8 mouse cellular contexts compared by ENCODE assay signal in the genomic region with DNA sequence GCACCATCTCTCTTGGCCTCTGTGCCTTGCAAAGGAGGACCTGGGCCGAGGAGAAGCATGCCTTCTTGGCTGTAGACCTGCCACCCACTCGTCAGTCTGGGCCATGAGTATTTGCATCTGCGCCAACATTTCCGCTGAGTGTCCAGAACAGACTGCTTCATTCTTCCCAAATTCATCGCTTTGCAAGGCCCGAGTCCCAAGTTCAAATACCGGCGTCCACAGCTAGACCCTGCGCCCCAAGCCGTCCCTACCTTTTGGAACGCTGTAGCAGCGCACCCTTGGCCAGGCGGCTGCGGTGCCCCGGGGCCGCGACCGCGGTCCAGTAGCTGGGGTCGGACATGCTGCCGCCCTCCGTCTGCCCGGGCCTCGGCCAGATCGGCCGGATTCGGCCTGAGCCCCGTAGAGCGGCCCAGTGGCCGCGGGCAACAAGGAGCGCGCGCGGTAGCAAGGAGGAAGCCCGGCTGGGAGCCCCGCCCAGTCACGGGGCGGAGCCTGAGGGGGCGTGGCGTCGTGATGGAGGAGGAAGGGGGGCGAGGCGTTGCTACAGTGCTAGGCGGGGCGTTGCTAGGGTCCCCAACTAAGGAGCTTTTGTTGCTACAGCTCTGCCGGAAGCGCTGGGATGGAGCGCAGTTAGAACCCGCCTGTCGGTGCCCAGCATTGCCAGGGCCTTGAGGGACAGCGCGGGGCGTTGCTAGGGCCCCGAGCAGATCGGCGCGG. TPM values are rescaled to one million over a fixed set of nuclear protein-coding genes. Genes with fewer than 3 reads are reported as not detected.
A peak's percentile ranks its signal among the peaks of the same experiment; 100 is the strongest.
DNase-seq lines count a peak whose midpoint lies in the region; ATAC-seq and TF ChIP-seq lines count a peak whose summit lies in the region.

No protein-coding gene starts in this region.

- H3K36me3 ChIP-seq in forebrain, embryonic 11.5 days (ENCODE audit: control insufficient read depth, insufficient read depth, low read length), result no peaks in the 10 kb centered on the region
- peaks cover 4% of the 10 kb centered on the region for H3K36me3 ChIP-seq in heart, postnatal 0 days (replicated peaks; ENCODE audit: control insufficient read depth, insufficient read depth, low read length)
- H3K36me3 ChIP-seq in liver, embryonic 16.5 days (ENCODE audit: control insufficient read depth, insufficient read depth), result peaks cover 9% of the 10 kb centered on the region
- peaks cover 24% of the 10 kb centered on the region for H3K36me3 ChIP-seq in neural tube, embryonic 13.5 days
- H3K36me3 ChIP-seq in testis, adult 2 months (ENCODE audit: control insufficient read depth, insufficient read depth, low read length), result no peaks in the 10 kb centered on the region

- peak overlapping the region; percentile 89 for H3K27ac ChIP-seq in forebrain, embryonic 11.5 days (ENCODE audit: low read depth, low read length)
- peak overlapping the region; percentile 56; the same call in 1 of the 2 replicates for H3K27ac ChIP-seq in heart, postnatal 0 days (ENCODE audit: low read depth)
- H3K27ac ChIP-seq in liver, embryonic 16.5 days (ENCODE audit: low read length), result peak overlapping the region; percentile 49
- H3K27ac ChIP-seq in neural tube, embryonic 13.5 days (replicated peaks), result peak overlapping the region; percentile 91
- H3K27ac ChIP-seq in testis, adult 2 months (ENCODE audit: control insufficient read depth, insufficient read depth, low read depth, low read length), result peak overlapping the region; percentile 42

- H3K4me1 ChIP-seq in forebrain, embryonic 11.5 days (replicated peaks; ENCODE audit: control insufficient read depth, insufficient read depth, low read length), result peaks cover 25% of the 10 kb centered on the region
- H3K4me1 ChIP-seq in heart, postnatal 0 days (ENCODE audit: control insufficient read depth, insufficient read depth), result peaks cover 8% of the 10 kb centered on the region
- peaks cover 52% of the 10 kb centered on the region for H3K4me1 ChIP-seq in liver, embryonic 16.5 days (ENCODE audit: control insufficient read depth, low read depth, low read length)
- H3K4me1 ChIP-seq in neural tube, embryonic 13.5 days (replicated peaks), result peaks cover 37% of the 10 kb centered on the region
- peaks cover 32% of the 10 kb centered on the region for H3K4me1 ChIP-seq in testis, adult 2 months (ENCODE audit: control insufficient read depth, insufficient read depth, low read length)

- WGBS in forebrain, embryonic 11.5 days, result 5% methylated on average over 57 of the region's 58 CpGs
- 3% methylated on average over 56 of the region's 58 CpGs for WGBS in heart, postnatal 0 days
- WGBS in liver, embryonic 16.5 days (ENCODE audit: insufficient replicate concordance), result 1% methylated on average over 58 of the region's 58 CpGs
- 6% methylated on average over 57 of the region's 58 CpGs for WGBS in neural tube, embryonic 13.5 days

- no peaks in the 10 kb centered on the region for H3K27me3 ChIP-seq in forebrain, embryonic 11.5 days (ENCODE audit: control insufficient read depth, insufficient read depth, low read length)
- 0 out of 2 replicates have a peak, but pooled peaks cover 10% of the 10 kb centered on the region for H3K27me3 ChIP-seq in heart, postnatal 0 days (ENCODE audit: control insufficient read depth, insufficient read depth, low read length)
- peaks cover 3% of the 10 kb centered on the region for H3K27me3 ChIP-seq in liver, embryonic 16.5 days (ENCODE audit: control insufficient read depth, insufficient read depth, low read depth, low read length)
- H3K27me3 ChIP-seq in neural tube, embryonic 13.5 days, result peaks cover 11% of the 10 kb centered on the region; the same call in 1 of the 2 replicates
- H3K27me3 ChIP-seq in testis, adult 2 months (ENCODE audit: control insufficient read depth, insufficient read depth, low read length), result no peaks in the 10 kb centered on the region

- peak; percentile 88 for ATAC-seq in forebrain, embryonic 11.5 days (replicated peaks; ENCODE audit: low FRiP score)
- ATAC-seq in heart, postnatal 0 days (ENCODE audit: insufficient read depth, low read depth), result peak; percentile 83
- ATAC-seq in liver, embryonic 16.5 days (ENCODE audit: low read depth), result peak; percentile 49
- peak; percentile 87 for ATAC-seq in neural tube, embryonic 13.5 days (ENCODE audit: low read depth)

- no peak for TF ChIP-seq EP300 in heart, postnatal 0 days (IDR thresholded peaks at IDR 0.05; ENCODE audit: low read depth)

- peak overlapping the region; percentile 46 for H3K4me3 ChIP-seq in forebrain, embryonic 11.5 days (ENCODE audit: low read depth, low read length)
- H3K4me3 ChIP-seq in heart, postnatal 0 days (ENCODE audit: low read depth, low read length), result peak overlapping the region; percentile 73
- H3K4me3 ChIP-seq in liver, embryonic 16.5 days (ENCODE audit: low read depth, low read length), result peak overlapping the region; percentile 74
- peak overlapping the region; percentile 65 for H3K4me3 ChIP-seq in neural tube, embryonic 13.5 days
- H3K4me3 ChIP-seq in testis, adult 2 months (ENCODE audit: control insufficient read depth, low read depth, low read length), result peak overlapping the region; percentile 84

- peak overlapping the region; percentile 79 for H3K9ac ChIP-seq in forebrain, embryonic 11.5 days (ENCODE audit: low read length)
- peak overlapping the region; percentile 77 for H3K9ac ChIP-seq in heart, postnatal 0 days (replicated peaks; ENCODE audit: low read depth, low read length)
- peak overlapping the region; percentile 81 for H3K9ac ChIP-seq in liver, embryonic 16.5 days (ENCODE audit: low read depth, low read length)
- peak overlapping the region; percentile 92 for H3K9ac ChIP-seq in neural tube, embryonic 13.5 days

- no peaks in the 10 kb centered on the region for H3K9me3 ChIP-seq in forebrain, embryonic 11.5 days (ENCODE audit: control insufficient read depth, low read length)
- no peaks in the 10 kb centered on the region for H3K9me3 ChIP-seq in heart, postnatal 0 days (replicated peaks; ENCODE audit: control insufficient read depth, low read length)
- H3K9me3 ChIP-seq in liver, embryonic 16.5 days (replicated peaks; ENCODE audit: control insufficient read depth, low read length), result no peaks in the 10 kb centered on the region
- H3K9me3 ChIP-seq in neural tube, embryonic 13.5 days, result no peaks in the 10 kb centered on the region

- peak; percentile 56; the same call in 1 of the 2 replicates for TF ChIP-seq POLR2A in testis, adult 2 months (IDR thresholded peaks at IDR 0.05; ENCODE audit: control insufficient read depth, low read depth, low read length)

- peak overlapping the region; percentile 72 for H3K4me2 ChIP-seq in forebrain, embryonic 11.5 days (ENCODE audit: low read depth, low read length, severe bottlenecking)
- H3K4me2 ChIP-seq in heart, postnatal 0 days (ENCODE audit: low read depth, low read length), result peak overlapping the region; percentile 85
- H3K4me2 ChIP-seq in liver, embryonic 16.5 days (ENCODE audit: low read depth, low read length), result peak overlapping the region; percentile 85
- H3K4me2 ChIP-seq in neural tube, embryonic 13.5 days, result peak overlapping the region; percentile 77

- no peak for TF ChIP-seq CTCF in heart, postnatal 0 days (IDR thresholded peaks at IDR 0.05; ENCODE audit: low read depth)
- no peak for TF ChIP-seq CTCF in testis, adult 2 months (IDR thresholded peaks at IDR 0.05; ENCODE audit: control insufficient read depth, insufficient read depth, insufficient replicate concordance, low read depth, low read length)

- peak; percentile 96 to 99 for DNase-seq in CD8-positive naive resting alpha-beta T cell, adult 2 months (ENCODE audit: low read depth in 2 of 2, low spot score in 2 of 2)
- DNase-seq in c-Kit-positive CD71-negative TER-119-negative erythroid progenitor cells, embryonic 14.5 days (ENCODE audit: low read depth), result peak; percentile 95
- DNase-seq in forebrain, embryonic 11.5 days (ENCODE audit: low spot score), result peak; percentile 99
- peak; percentile 86 for DNase-seq in heart, postnatal 0 days (ENCODE audit: low spot score)
- DNase-seq in kidney, postnatal 4 days, result peak; percentile 99

RNA-seq across cellular contexts. Expression of gene Mast3, which starts 12.7 kb away (rescaled TPM):
- 15.9 and 17.4 TPM in 2 replicates for polyA plus RNA-seq in forebrain, embryonic 11.5 days (2014; fragmentation: Nextera tagmentation; extraction: Ambion mirVana)
- total RNA-seq in heart, postnatal 0 days (2014; rRNA removed; ENCODE audit: low replicate concordance), result 3.0 and 5.6 TPM in 2 replicates
- polyA plus RNA-seq in heart, postnatal 0 days (2015; fragmentation: Nextera tagmentation; extraction: Ambion mirVana), result 2.3 and 3.2 TPM in 2 replicates
- 7.5 and 9.0 TPM in 2 replicates for polyA plus RNA-seq in liver, embryonic 16.5 days (2015; fragmentation: Nextera tagmentation; extraction: Ambion mirVana)
- 15.8 and 17.6 TPM in 2 replicates for polyA plus RNA-seq in neural tube, embryonic 13.5 days (2015; fragmentation: Nextera tagmentation; extraction: Ambion mirVana)
- 11.0 and 13.1 TPM in 2 replicates for polyA plus RNA-seq in testis, adult 2 months (2012; rRNA removed)

RNA-seq across cellular contexts. Expression of gene Pik3r2, which starts 15.6 kb away (rescaled TPM):
- 58.9 and 61.6 TPM in 2 replicates for polyA plus RNA-seq in forebrain, embryonic 11.5 days (2014; fragmentation: Nextera tagmentation; extraction: Ambion mirVana)
- total RNA-seq in heart, postnatal 0 days (2014; rRNA removed; ENCODE audit: low replicate concordance), result 36.6 and 39.3 TPM in 2 replicates
- polyA plus RNA-seq in heart, postnatal 0 days (2015; fragmentation: Nextera tagmentation; extraction: Ambion mirVana), result 30.2 and 32.5 TPM in 2 replicates
- polyA plus RNA-seq in liver, embryonic 16.5 days (2015; fragmentation: Nextera tagmentation; extraction: Ambion mirVana), result 12.2 and 13.9 TPM in 2 replicates
- 88.9 and 93.7 TPM in 2 replicates for polyA plus RNA-seq in neural tube, embryonic 13.5 days (2015; fragmentation: Nextera tagmentation; extraction: Ambion mirVana)
- 25.1 and 30.8 TPM in 2 replicates for polyA plus RNA-seq in testis, adult 2 months (2012; rRNA removed)

RNA-seq across cellular contexts. Expression of gene Il12rb1, which starts 16.1 kb away (rescaled TPM):
- not detected in 2 replicates for polyA plus RNA-seq in forebrain, embryonic 11.5 days (2014; fragmentation: Nextera tagmentation; extraction: Ambion mirVana)
- 0.08 TPM in 1 of 2 replicates, not detected in the other for total RNA-seq in heart, postnatal 0 days (2014; rRNA removed; ENCODE audit: low replicate concordance)
- polyA plus RNA-seq in heart, postnatal 0 days (2015; fragmentation: Nextera tagmentation; extraction: Ambion mirVana), result not detected in 2 replicates
- 0.06 and 0.35 TPM in 2 replicates for polyA plus RNA-seq in liver, embryonic 16.5 days (2015; fragmentation: Nextera tagmentation; extraction: Ambion mirVana)
- polyA plus RNA-seq in neural tube, embryonic 13.5 days (2015; fragmentation: Nextera tagmentation; extraction: Ambion mirVana), result not detected in 2 replicates
- polyA plus RNA-seq in testis, adult 2 months (2012; rRNA removed), result 0.25 and 0.40 TPM in 2 replicates

RNA-seq across cellular contexts. Expression of gene Mpv17l2, which starts 31.4 kb away (rescaled TPM):
- 31.0 and 34.1 TPM in 2 replicates for polyA plus RNA-seq in forebrain, embryonic 11.5 days (2014; fragmentation: Nextera tagmentation; extraction: Ambion mirVana)
- 26.6 and 56.3 TPM in 2 replicates for total RNA-seq in heart, postnatal 0 days (2014; rRNA removed; ENCODE audit: low replicate concordance)
- polyA plus RNA-seq in heart, postnatal 0 days (2015; fragmentation: Nextera tagmentation; extraction: Ambion mirVana), result 50.3 and 54.0 TPM in 2 replicates
- 31.4 and 32.1 TPM in 2 replicates for polyA plus RNA-seq in liver, embryonic 16.5 days (2015; fragmentation: Nextera tagmentation; extraction: Ambion mirVana)
- 46.1 and 54.5 TPM in 2 replicates for polyA plus RNA-seq in neural tube, embryonic 13.5 days (2015; fragmentation: Nextera tagmentation; extraction: Ambion mirVana)
- 13.5 and 14.4 TPM in 2 replicates for polyA plus RNA-seq in testis, adult 2 months (2012; rRNA removed)

RNA-seq across cellular contexts. Expression of gene Rab3a, which starts 37.7 kb away (rescaled TPM):
- polyA plus RNA-seq in forebrain, embryonic 11.5 days (2014; fragmentation: Nextera tagmentation; extraction: Ambion mirVana), result 42.7 and 49.7 TPM in 2 replicates
- total RNA-seq in heart, postnatal 0 days (2014; rRNA removed; ENCODE audit: low replicate concordance), result 21.4 and 40.3 TPM in 2 replicates
- 32.7 and 32.8 TPM in 2 replicates for polyA plus RNA-seq in heart, postnatal 0 days (2015; fragmentation: Nextera tagmentation; extraction: Ambion mirVana)
- polyA plus RNA-seq in liver, embryonic 16.5 days (2015; fragmentation: Nextera tagmentation; extraction: Ambion mirVana), result 2.2 and 3.4 TPM in 2 replicates
- polyA plus RNA-seq in neural tube, embryonic 13.5 days (2015; fragmentation: Nextera tagmentation; extraction: Ambion mirVana), result 402 and 417 TPM in 2 replicates
- polyA plus RNA-seq in testis, adult 2 months (2012; rRNA removed), result 7.9 and 8.2 TPM in 2 replicates

Comparison
In these comparisons a context has a peak if more than half of its experiments do, and no peak if none do; other contexts are left out.
1. Peak in every context shown above with its lines: DNase-seq, ATAC-seq, H3K4me3 ChIP-seq and H3K27ac ChIP-seq.